Mouse (Mus musculus): ENCODE data around the gene Clec18a.
"Not testable (repeated sequence)": the region's sequence is repeated elsewhere in the genome, so short reads cannot be mapped to it uniquely, and the experiment has no call there.

DNA sequence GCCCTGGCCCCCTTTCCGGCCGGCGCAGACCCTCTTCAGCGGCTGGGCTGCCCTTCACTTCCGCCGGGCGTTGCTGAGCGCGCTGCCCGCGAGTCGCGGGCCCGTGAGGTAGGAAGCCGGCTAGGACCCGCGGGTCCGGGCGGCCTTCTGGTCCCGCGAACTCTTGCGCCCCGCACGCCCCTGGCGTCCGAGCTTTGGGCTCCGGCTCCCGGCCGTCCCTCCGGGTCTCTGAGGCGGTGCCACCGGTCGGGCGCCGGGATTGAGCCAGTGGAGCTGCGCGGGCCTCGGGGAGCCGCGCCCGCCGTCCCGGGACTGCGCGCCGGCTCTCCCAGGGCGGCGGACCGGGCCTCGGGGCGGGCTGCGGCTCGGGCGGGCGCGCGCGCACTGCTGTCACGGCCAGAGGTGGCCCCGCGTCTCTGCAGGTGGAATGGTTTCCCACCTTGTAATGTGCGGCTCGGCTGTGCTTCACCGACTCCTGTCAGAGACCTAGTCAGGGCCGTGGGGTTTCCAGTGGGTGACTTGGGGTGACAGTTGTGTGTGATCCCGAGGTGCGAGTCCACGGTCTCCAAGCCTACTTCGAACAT lies 2.6 kb upstream of the Clec18a start:
- TF ChIP-seq CTCF (conservative IDR thresholded peaks at IDR 0.05; ENCODE audit: insufficient read depth, insufficient read length, low read depth, low read length); POLR2A (IDR thresholded peaks at IDR 0.05; ENCODE audit: low read depth, low read length): not testable (repeated sequence)
